8 mouse cellular contexts compared by ENCODE assay signal in genomic region chr4:149889851-149890250, GRCm38 (mm10).
A peak's percentile ranks its signal among the peaks of the same experiment; 100 is the strongest.
DNase-seq lines count a peak whose midpoint lies in the region; ATAC-seq and TF ChIP-seq lines count a peak whose summit lies in the region.

No protein-coding gene starts in this region.

- peaks cover 8% of the 10 kb centered on the region; the same call in 1 of the 2 replicates for H3K27me3 ChIP-seq in E14TG2a.4 (ENCODE audit: insufficient read depth, low read length)
- no peaks in the 10 kb centered on the region for H3K27me3 ChIP-seq in hindbrain, embryonic 10.5 days (ENCODE audit: insufficient read depth, poor library complexity, severe bottlenecking)

- no peak for TF ChIP-seq CTCF in E14TG2a.4 (conservative IDR thresholded peaks at IDR 0.05; ENCODE audit: low read length)

- WGBS in hindbrain, embryonic 10.5 days, result 47% methylated on average over 13 of the region's 13 CpGs

- H3K36me3 ChIP-seq in E14TG2a.4 (ENCODE audit: insufficient read depth, low read length), result no peaks in the 10 kb centered on the region
- H3K36me3 ChIP-seq in hindbrain, embryonic 10.5 days, result no peaks in the 10 kb centered on the region

- peaks cover 48% of the 10 kb centered on the region for H3K4me1 ChIP-seq in E14TG2a.4 (replicated peaks; ENCODE audit: low read depth, low read length)
- H3K4me1 ChIP-seq in hindbrain, embryonic 10.5 days (replicated peaks), result peaks cover 70% of the 10 kb centered on the region

- peak overlapping the region; percentile 58 for H3K4me3 ChIP-seq in E14TG2a.4 (replicated peaks; ENCODE audit: low read length)
- no peak overlapping the region for H3K4me3 ChIP-seq in hindbrain, embryonic 10.5 days

- ATAC-seq in megakaryocyte progenitor cell, adult 5-6 weeks (replicated peaks; ENCODE audit: poor library complexity), result no peak

- H3K27ac ChIP-seq in hindbrain, embryonic 10.5 days, result peak overlapping the region; percentile 76

- peak; percentile 55 to 75 for DNase-seq in adrenal gland, adult 18-20 months (ENCODE audit: low spot score in 2 of 2)
- DNase-seq in gastrocnemius, adult 18-20 months (ENCODE audit: low spot score), result peak; percentile 95
- no peak for DNase-seq in hindbrain, embryonic 10.5 days (ENCODE audit: low spot score)
- peak; percentile 35 to 75 for DNase-seq in layer of hippocampus, adult 8-10 months (ENCODE audit: low spot score in 2 of 2)
- DNase-seq in lung, postnatal 36 days, result peak; percentile 96
- peak; percentile 83 for DNase-seq in testis, postnatal 14 days (ENCODE audit: low spot score)

- H3K9me3 ChIP-seq in E14TG2a.4 (ENCODE audit: low read length), result no peaks in the 10 kb centered on the region
- no peaks in the 10 kb centered on the region for H3K9me3 ChIP-seq in hindbrain, embryonic 10.5 days
